Mouse (Mus musculus) neural tube, postnatal 0 days (tissue): ENCODE results near the gene Ube2e1. TPM values are rescaled to one million over a fixed set of nuclear protein-coding genes. Genes with fewer than 3 reads are reported as not detected.

Source experiments
- polyA plus RNA-seq: library from polyadenylated mRNA; unstranded; fragments of >200 nt; fragmentation: Nextera tagmentation; extraction: Ambion mirVana; gene quantifications from 2 replicates; pipeline ENCODE4 v1.2.1, GENCODE M21; 2015

Gene Ube2e1
- polyA plus RNA-seq = 158 and 164 TPM in 2 replicates

DNA sequence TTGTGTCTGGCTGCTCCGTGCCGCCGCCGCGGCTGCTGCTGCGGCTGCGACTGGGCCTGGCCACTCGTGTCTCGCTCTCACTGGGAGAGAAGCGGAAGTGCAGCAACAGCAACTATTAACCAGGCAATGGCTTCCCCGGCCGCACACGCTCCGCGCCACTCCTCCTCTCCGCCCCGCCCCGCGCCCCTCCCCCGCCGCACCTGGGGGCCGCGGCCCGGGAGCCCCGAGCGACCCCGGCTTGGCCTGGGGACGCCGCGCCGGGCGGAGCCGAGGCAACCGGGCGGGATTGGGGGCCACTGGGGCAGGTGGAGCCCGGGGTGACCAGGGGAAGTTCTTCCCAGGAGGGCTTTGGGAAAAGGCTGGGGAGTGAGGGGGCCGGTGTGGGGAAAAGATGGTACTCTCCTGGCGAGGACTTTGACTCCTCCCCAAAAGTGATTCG is at the start of gene Ube2e1:
Ube2e1 (minus strand) TSS at position 167 of the 439 bp plus-strand sequence.

DNA sequence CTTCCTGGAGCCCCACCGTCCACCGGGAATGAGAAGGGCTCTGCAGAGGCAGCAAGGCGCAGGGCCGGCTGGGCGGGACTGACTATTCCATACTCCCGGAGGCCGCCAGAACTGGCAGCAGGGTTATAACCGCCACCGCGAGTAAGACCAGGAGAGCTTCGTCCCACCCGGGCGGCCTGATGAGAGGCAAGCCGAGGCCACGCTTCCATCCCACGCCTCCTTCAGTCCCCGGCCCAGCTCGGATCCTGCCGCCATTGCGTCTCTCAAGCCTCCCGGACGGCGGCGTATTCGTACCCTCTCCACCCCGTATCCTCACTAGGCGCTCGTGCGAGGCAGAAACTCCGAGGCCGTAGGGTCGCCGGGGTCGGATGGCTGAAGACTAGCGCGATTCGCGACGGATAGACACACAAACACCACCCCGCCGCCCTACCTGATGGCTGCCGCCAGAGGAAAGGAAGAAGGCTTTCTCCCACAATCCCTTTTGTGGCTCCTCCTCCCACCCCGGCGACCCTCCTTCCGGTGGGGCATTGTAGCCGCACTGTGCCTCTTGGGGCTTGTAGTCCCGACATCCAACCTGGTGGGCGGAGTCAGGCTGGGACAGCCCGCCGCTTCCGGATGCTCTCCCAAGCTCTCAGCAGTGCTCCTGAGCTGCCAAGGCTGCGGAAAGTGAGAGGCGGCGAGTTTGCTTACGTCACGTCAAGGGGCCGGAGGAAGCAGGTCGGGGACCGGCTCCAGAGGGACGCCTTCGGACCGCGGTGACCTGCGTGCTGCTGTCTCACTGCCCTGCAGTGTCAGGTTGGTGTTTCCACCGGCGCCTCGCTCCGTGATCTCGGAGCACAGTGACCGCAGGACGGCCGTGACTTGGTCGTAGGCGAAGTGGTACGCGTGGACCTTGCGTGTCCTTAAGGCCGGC is 60.9 kb downstream of the Ube2e1 start, which contains the start of the genes Nkiras1 and Rpl15:
Nkiras1 (plus strand) TSS at position 608 of the 913 bp plus-strand sequence.
Rpl15 (minus strand) TSS at position 863 of the 913 bp plus-strand sequence.

DNA sequence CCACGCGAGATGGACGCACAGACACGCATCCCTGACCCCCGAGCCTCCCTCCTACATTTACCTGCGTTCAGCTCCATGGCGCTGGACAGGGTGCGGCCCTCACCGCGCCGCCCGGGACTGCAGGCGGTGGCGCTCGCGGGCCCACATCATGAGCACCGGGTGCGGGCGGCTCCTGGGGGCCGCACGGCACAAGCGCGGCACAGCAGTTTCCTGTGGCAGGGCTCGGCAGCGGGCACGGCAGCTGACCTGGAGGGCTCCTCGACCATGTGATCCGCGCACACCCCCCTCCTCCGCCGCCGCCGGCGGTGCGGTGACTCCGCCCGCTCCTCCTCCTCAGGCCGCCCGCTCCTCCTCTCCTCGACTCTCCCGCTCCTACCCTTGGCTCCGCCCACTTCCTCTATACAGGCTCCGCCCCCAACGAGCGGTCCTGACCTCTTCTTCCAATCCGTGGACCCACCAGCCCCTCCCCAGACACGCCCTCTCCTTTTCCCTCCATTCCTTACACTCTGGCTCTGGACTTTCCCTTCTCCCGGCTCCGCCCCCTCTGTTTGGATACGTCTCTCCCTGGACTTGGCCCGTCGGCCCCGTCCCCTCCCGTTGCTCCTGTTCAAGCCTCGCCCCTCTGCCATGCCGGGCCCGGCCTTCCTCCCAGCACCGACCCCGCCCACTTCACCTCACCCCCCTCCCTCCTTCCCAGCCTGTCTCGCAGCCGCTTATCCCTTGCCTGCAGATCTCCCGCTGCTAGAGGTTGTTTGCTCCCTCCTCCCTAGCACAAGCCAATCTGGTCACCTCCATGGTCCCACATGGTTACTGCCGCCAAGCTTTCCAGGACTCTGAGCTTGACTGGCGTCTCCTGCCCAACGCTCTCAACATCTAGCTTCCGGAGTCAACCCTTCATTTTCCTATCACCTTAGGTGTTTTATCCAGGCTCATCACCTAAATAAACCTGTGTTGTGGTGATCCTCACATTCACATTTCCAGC is 92.6 kb downstream of the Ube2e1 start, which contains the start of gene Nr1d2:
Nr1d2 (minus strand) TSS at position 378 of the 982 bp plus-strand sequence.

Other genes starting within 250 kb of the Ube2e1 start
- gene Nr1d2, start 92.7 kb downstream of the Ube2e1 start, polyA plus RNA-seq = 10.4 and 11.3 TPM in 2 replicates
- 86.8 and 87.1 TPM in 2 replicates for gene Nkiras1, start 60.7 kb downstream of the Ube2e1 start, polyA plus RNA-seq
- 261 and 285 TPM in 2 replicates for gene Rpl15, start 60.5 kb downstream of the Ube2e1 start, polyA plus RNA-seq